14 mouse cellular contexts compared by ENCODE assay signal in the genomic region with DNA sequence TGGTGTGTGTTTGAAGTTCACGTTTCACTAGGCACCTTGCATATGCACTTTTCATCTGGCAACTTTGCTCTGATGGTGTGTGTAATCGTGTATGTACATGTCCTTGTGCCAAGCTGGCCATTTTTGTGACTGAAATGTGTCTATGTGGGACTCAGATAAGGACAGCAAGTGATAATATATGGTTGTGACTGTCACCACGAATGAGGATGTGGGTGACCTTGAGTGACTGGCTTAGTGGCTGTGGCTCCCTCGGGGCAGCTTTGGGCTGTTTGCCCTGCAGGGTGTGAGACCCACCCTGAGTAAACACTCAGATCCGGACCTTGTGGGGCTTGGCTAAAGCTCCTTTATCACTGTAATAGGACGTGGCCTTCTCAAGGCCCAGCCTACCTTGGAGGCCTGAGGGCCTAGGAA. TPM values are rescaled to one million over a fixed set of nuclear protein-coding genes. Genes with fewer than 3 reads are reported as not detected.
DNase-seq lines count a peak whose midpoint lies in the region; ATAC-seq lines count a peak whose summit lies in the region.
"Had no signal": no experiment of that assay in that cellular context is flagged by ENCODE, and none has a peak within 500 bp of the region (broad histone marks: within the 10 kb centered on the region; RNA-seq: fewer than 3 reads in every experiment).

No protein-coding gene starts in this region.

- H3K9me3 ChIP-seq in liver, embryonic 16.5 days (replicated peaks; ENCODE audit: control insufficient read depth, low read length): no peaks in the 10 kb centered on the region
- no peaks in the 10 kb centered on the region for H3K9me3 ChIP-seq in heart, embryonic 12.5 days (replicated peaks)
- H3K9me3 ChIP-seq: forebrain, embryonic 10.5 days; heart, embryonic 15.5 days had no signal

- no peak overlapping the region for H3K4me3 ChIP-seq in liver, embryonic 16.5 days (ENCODE audit: low read depth, low read length)
- no peak overlapping the region for H3K4me3 ChIP-seq in heart, embryonic 12.5 days
- H3K4me3 ChIP-seq: forebrain, embryonic 10.5 days; heart, embryonic 15.5 days; left cerebral cortex, adult 2 months had no signal

- peak overlapping the region; percentile 25 for H3K9ac ChIP-seq in liver, embryonic 16.5 days (ENCODE audit: low read depth, low read length)
- no peak overlapping the region for H3K9ac ChIP-seq in heart, embryonic 12.5 days
- H3K9ac ChIP-seq: heart, embryonic 15.5 days had no signal

- ATAC-seq in liver, embryonic 16.5 days (ENCODE audit: low read depth): peak; percentile 28
- ATAC-seq in megakaryocyte progenitor cell, adult 5-6 weeks (replicated peaks; ENCODE audit: poor library complexity): peak; percentile 58
- ATAC-seq in heart, embryonic 12.5 days (ENCODE audit: insufficient number of reproducible peaks, low FRiP score): no peak

- no peaks in the 10 kb centered on the region for H3K36me3 ChIP-seq in liver, embryonic 16.5 days (ENCODE audit: control insufficient read depth, insufficient read depth)
- no peaks in the 10 kb centered on the region for H3K36me3 ChIP-seq in heart, embryonic 12.5 days
- H3K36me3 ChIP-seq: forebrain, embryonic 10.5 days; heart, embryonic 15.5 days had no signal

- intact Hi-C loops in heart, postnatal 36 days (cut with DNase I): no loop called here

- peak overlapping the region; percentile 81 for H3K27ac ChIP-seq in liver, embryonic 16.5 days (ENCODE audit: low read length)
- H3K27ac ChIP-seq in heart, embryonic 12.5 days (ENCODE audit: poor library complexity, severe bottlenecking): no peak overlapping the region
- H3K27ac ChIP-seq: forebrain, embryonic 10.5 days; heart, embryonic 15.5 days; left cerebral cortex, adult 2 months had no signal

- H3K4me1 ChIP-seq in liver, embryonic 16.5 days (ENCODE audit: control insufficient read depth, low read depth, low read length): peaks cover 69% of the 10 kb centered on the region
- peaks cover 32% of the 10 kb centered on the region for H3K4me1 ChIP-seq in heart, embryonic 12.5 days (replicated peaks)

- peak; percentile 43 for DNase-seq in spleen, adult 12 weeks (ENCODE audit: low spot score)
- no peak for DNase-seq in spleen, postnatal 14 days (ENCODE audit: low spot score in 2 of 2)
- no peak for DNase-seq in thymus, postnatal 10 days (ENCODE audit: low spot score in 2 of 2)
- DNase-seq in heart, postnatal 36 days: no peak
- DNase-seq in thymus, adult 18-20 months: no peak
- DNase-seq: cerebellum, postnatal 36 days; kidney, adult 9 months; thymus, postnatal 4 days had no signal

- peak overlapping the region; percentile 29; the same call in 1 of the 2 replicates for H3K4me2 ChIP-seq in liver, embryonic 16.5 days (ENCODE audit: low read depth, low read length)
- no peak overlapping the region for H3K4me2 ChIP-seq in heart, embryonic 12.5 days
- H3K4me2 ChIP-seq: heart, embryonic 15.5 days had no signal

- H3K27me3 ChIP-seq in liver, embryonic 16.5 days (ENCODE audit: control insufficient read depth, insufficient read depth, low read depth, low read length): no peaks in the 10 kb centered on the region
- H3K27me3 ChIP-seq in heart, embryonic 12.5 days (replicated peaks): peaks cover 9% of the 10 kb centered on the region; the same call in 1 of the 2 replicates

- 9% methylated on average over 6 of the region's 6 CpGs for WGBS in liver, embryonic 16.5 days (ENCODE audit: insufficient replicate concordance)
- WGBS in heart, embryonic 12.5 days: 51% methylated on average over 6 of the region's 6 CpGs

RNA-seq across cellular contexts. Expression of a gene that starts 0.3 kb away (rescaled TPM):
- 128 and 142 TPM in 2 replicates for polyA plus RNA-seq in liver, embryonic 16.5 days (2015; fragmentation: Nextera tagmentation; extraction: Ambion mirVana)
- total RNA-seq in megakaryocyte progenitor cell, adult 5-6 weeks (2015): 50.4 and 59.3 TPM in 2 replicates
- total RNA-seq in megakaryocyte progenitor cell, adult 5-6 weeks (2017): 23.1 and 31.2 TPM in 2 replicates
- total RNA-seq in heart, postnatal 36 days (2021): 10 to 100 TPM; 48.3 to 61.3 TPM
- polyA plus RNA-seq in heart, embryonic 12.5 days (2016; fragmentation: Nextera tagmentation; extraction: Ambion mirVana): 22.9 and 28.6 TPM in 2 replicates

RNA-seq across cellular contexts. Expression of a gene that starts 14.5 kb away (rescaled TPM):
- polyA plus RNA-seq in liver, embryonic 16.5 days (2015; fragmentation: Nextera tagmentation; extraction: Ambion mirVana): 7.2 and 7.6 TPM in 2 replicates
- 9.8 and 14.7 TPM in 2 replicates for total RNA-seq in megakaryocyte progenitor cell, adult 5-6 weeks (2015)
- 6.7 and 7.1 TPM in 2 replicates for total RNA-seq in megakaryocyte progenitor cell, adult 5-6 weeks (2017)
- total RNA-seq in heart, postnatal 36 days (2021): 10 to 100 TPM in 1 of 2 experiments, 1 to 10 TPM in 1; 8.6 to 12.7 TPM
- polyA plus RNA-seq in heart, embryonic 12.5 days (2016; fragmentation: Nextera tagmentation; extraction: Ambion mirVana): 22.6 and 23.8 TPM in 2 replicates

RNA-seq across cellular contexts. Expression of a gene that starts 31.3 kb away (rescaled TPM):
- 17.3 and 22.5 TPM in 2 replicates for polyA plus RNA-seq in liver, embryonic 16.5 days (2015; fragmentation: Nextera tagmentation; extraction: Ambion mirVana)
- total RNA-seq in megakaryocyte progenitor cell, adult 5-6 weeks (2015): 34.3 and 41.2 TPM in 2 replicates
- total RNA-seq in megakaryocyte progenitor cell, adult 5-6 weeks (2017): 63.1 and 89.4 TPM in 2 replicates
- 10 to 100 TPM; 28.7 to 33.9 TPM for total RNA-seq in heart, postnatal 36 days (2021)
- polyA plus RNA-seq in heart, embryonic 12.5 days (2016; fragmentation: Nextera tagmentation; extraction: Ambion mirVana): 19.9 and 22.5 TPM in 2 replicates
